Mouse (Mus musculus) mammary gland, adult 2 months (tissue): ENCODE data around the gene Emc10. TPM values are rescaled to one million over a fixed set of nuclear protein-coding genes. Genes with fewer than 3 reads are reported as not detected.

Source experiments
- polyA plus RNA-seq: library from polyadenylated mRNA; depleted of rRNA; stranded (reverse); fragments of >200 nt; gene quantifications from 2 replicates; pipeline ENCODE4 v1.2.3, GENCODE M21; 2012; ENCODE audit warnings: low replicate concordance; rRNA removed

Emc10 gene
- 309 and 442 TPM in 2 replicates for polyA plus RNA-seq

GRCm38 (mm10) chr7:44495992-44496770, at the start of gene Emc10, which contains the start of gene Fam71e1:
TSS of gene Emc10 (minus strand) at chr7:44496529.
TSS of gene Fam71e1 (plus strand) at chr7:44496581.

GRCm38 (mm10) chr7:44531946-44532732, 35.8 kb upstream of the Emc10 start, which contains the start of gene Spib:
TSS of gene Spib (minus strand) at chr7:44532071.

DNA sequence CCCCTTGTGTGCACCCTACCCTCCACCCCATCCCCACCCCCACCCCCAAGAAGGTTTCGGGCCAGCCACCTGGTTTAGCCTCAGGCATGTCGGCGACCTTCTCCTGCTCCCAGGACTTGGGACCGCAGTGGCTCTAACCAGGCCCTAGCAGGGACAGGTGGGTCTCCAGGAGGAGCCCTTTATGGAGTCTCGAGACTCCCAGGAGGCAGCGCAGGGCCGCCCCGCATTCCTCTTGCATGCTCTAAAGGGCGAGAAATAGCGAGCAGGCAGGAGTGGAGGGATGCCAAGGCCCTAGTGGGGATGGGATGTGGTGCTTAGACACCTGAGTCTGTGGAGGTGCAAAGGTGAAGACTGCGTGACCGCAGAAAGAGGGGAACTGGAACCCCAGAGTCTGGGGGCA, 28.2 kb upstream of the Emc10 start, which contains the start of gene Mybpc2:
Gene Mybpc2 (minus strand): TSS at position 155 of the 400 bp plus-strand sequence.

GRCm38 (mm10) chr7:44467811-44468411, 28.4 kb downstream of the Emc10 start, which contains the start of gene Josd2:
TSS of gene Josd2 (plus strand) at chr7:44467980.

DNA sequence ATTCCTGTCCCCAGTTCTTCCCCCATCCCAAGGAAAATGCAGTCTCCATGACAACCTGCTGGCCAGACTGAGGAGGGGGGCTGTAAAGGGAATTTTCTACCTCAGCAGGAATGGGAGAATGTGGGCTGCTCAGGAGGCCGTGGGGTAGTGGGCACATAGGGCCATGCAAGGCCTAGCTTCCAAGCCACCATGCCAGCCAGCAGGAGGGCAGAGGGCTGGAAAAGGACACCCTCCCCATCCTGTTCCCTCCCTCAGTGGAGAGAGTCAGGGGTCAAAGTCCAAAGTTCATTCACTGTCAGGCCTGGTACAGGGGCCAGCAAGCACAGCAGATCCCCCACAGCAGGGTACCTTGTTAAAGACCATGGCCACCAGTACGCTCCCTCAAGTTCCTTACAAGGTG, 31.2 kb downstream of the Emc10 start, which contains the start of gene Aspdh:
Gene Aspdh (plus strand): TSS at position 281 of the 400 bp plus-strand sequence.

Other genes with a start within 250 kb of the Emc10 start
- 1.3 and 2.7 TPM in 2 replicates for gene 1700028J19Rik, start 249.8 kb downstream of the Emc10 start, polyA plus RNA-seq
- gene 2410002F23Rik, start 249.8 kb downstream of the Emc10 start, polyA plus RNA-seq = 75.6 and 148 TPM in 2 replicates
- gene Acp4, start 239.2 kb downstream of the Emc10 start, polyA plus RNA-seq = not detected in 2 replicates
- gene Gm15517, start 235.1 kb downstream of the Emc10 start, polyA plus RNA-seq = not detected in 2 replicates
- gene Clec11a, start 189.6 kb downstream of the Emc10 start, polyA plus RNA-seq = 4.7 and 10.7 TPM in 2 replicates
- 0.89 and 3.2 TPM in 2 replicates for gene Shank1, start 186.3 kb downstream of the Emc10 start, polyA plus RNA-seq
- 5.9 and 7.8 TPM in 2 replicates for gene Syt3, start 112.4 kb downstream of the Emc10 start, polyA plus RNA-seq
- 0.94 and 1.2 TPM in 2 replicates for gene 1700008O03Rik, start 110.7 kb downstream of the Emc10 start, polyA plus RNA-seq
- 0.72 and 1.2 TPM in 2 replicates for gene Lrrc4b, start 67.5 kb downstream of the Emc10 start, polyA plus RNA-seq
- gene Aspdh, start 31.1 kb downstream of the Emc10 start, polyA plus RNA-seq = 0.29 and 3.4 TPM in 2 replicates
- gene Josd2, start 28.5 kb downstream of the Emc10 start, polyA plus RNA-seq = 157 and 197 TPM in 2 replicates
- 7.2 and 13.2 TPM in 2 replicates for gene Fam71e1, start 52 bp upstream of the Emc10 start, polyA plus RNA-seq
- gene Mybpc2, start 28.1 kb upstream of the Emc10 start, polyA plus RNA-seq = 0.42 and 270 TPM in 2 replicates
- gene Spib, start 35.5 kb upstream of the Emc10 start, polyA plus RNA-seq = 56.8 and 111 TPM in 2 replicates
- gene Pold1, start 52.3 kb upstream of the Emc10 start, polyA plus RNA-seq = 37.9 and 80.4 TPM in 2 replicates
- gene Nr1h2, start 57.4 kb upstream of the Emc10 start, polyA plus RNA-seq = 144 and 274 TPM in 2 replicates
- 46.1 and 70.1 TPM in 2 replicates for gene Napsa, start 75.9 kb upstream of the Emc10 start, polyA plus RNA-seq
- 1.5 and 1.9 TPM in 2 replicates for gene Kcnc3, start 94.1 kb upstream of the Emc10 start, polyA plus RNA-seq
- gene Myh14, start 174.3 kb upstream of the Emc10 start, polyA plus RNA-seq = 8.5 and 15.5 TPM in 2 replicates
- gene Izumo2, start 212.2 kb upstream of the Emc10 start, polyA plus RNA-seq = not detected in 2 replicates